Mouse (Mus musculus) stomach, postnatal 0 days (tissue): ENCODE measurements at regions not wholly inside any gene's neighbourhood (a gene's known extent, or its start where the extent isn't known, plus 50 kb on each side); places are given as distances from the start of the nearest gene placed in this dataset.

Experiments used
- ATAC-seq: fragments of 200-750 bp; cut with Nextera tagmentation; 2 replicates; pipeline ENCODE4 v1.8.0; 2017; ENCODE audit not compliant: low FRiP score, low TSS enrichment
- DNase-seq: peaks from one replicate; pipeline ENCODE4 v3.0.0-alpha.2; 2016; ENCODE audit warnings: low spot score
- H3K27ac ChIP-seq: fragments of 300-500 bp; sonication (generic); replicated peaks from 2 replicates; pipeline ENCODE4 v1.5.1; 2014; ENCODE audit warnings: mild to moderate bottlenecking, control low read depth
- H3K27me3 ChIP-seq: fragments of 300-500 bp; sonication (generic); 2 replicates; pipeline ENCODE4 v1.6.1; 2014; ENCODE audit warnings: low read length; ENCODE audit not compliant: control insufficient read depth, insufficient read depth
- H3K36me3 ChIP-seq: fragments of 300-500 bp; sonication (generic); 2 replicates; pipeline ENCODE4 v1.6.1; 2014; ENCODE audit warnings: low read length, mixed read lengths; ENCODE audit not compliant: control insufficient read depth, insufficient read depth
- H3K4me1 ChIP-seq: fragments of 300-500 bp; sonication (generic); replicated peaks from 2 replicates; pipeline ENCODE4 v1.6.1; 2014; ENCODE audit warnings: antibody characterized with exemption; ENCODE audit not compliant: control insufficient read depth, insufficient read depth
- H3K4me2 ChIP-seq: fragments of 300-500 bp; sonication (generic); replicated peaks from 2 replicates; pipeline ENCODE4 v1.6.1; 2014; ENCODE audit warnings: low read depth, mild to moderate bottlenecking, control low read depth, moderate library complexity
- H3K4me3 ChIP-seq: fragments of 300-500 bp; sonication (generic); 2 replicates; pipeline ENCODE4 v1.5.1; 2014; ENCODE audit warnings: low read depth, low read length, control low read depth
- H3K9ac ChIP-seq: fragments of 300-500 bp; sonication (generic); 2 replicates; pipeline ENCODE4 v1.6.1; 2014; ENCODE audit warnings: mild to moderate bottlenecking, low read length, control low read depth, mixed read lengths
- H3K9me3 ChIP-seq: fragments of 300-500 bp; sonication (generic); 2 replicates; pipeline ENCODE4 v1.6.1; 2016; ENCODE audit warnings: low read length; ENCODE audit not compliant: control insufficient read depth
- CTCF ChIP-seq: IDR thresholded peaks from 2 replicates; pipeline ENCODE4 v1.5.1; 2016; ENCODE audit warnings: antibody characterized with exemption, low read depth, mild to moderate bottlenecking, moderate library complexity
- EP300 ChIP-seq: optimal IDR thresholded peaks from 2 replicates; pipeline ENCODE3; 2016; ENCODE audit warnings: antibody characterized with exemption
- WGBS: fragments of 180-500 bp; shearing (Covaris S2); extraction: QIAGEN DNeasy Blood & Tissue Kit; methylation state at CpG from one replicate; pipeline ENCODE4 v1.1.7; 2014; 5-methylcytosine and 5-hydroxymethylcytosine counted together

- Histone ChIP-seq H3K36me3 (no peaks in the 10 kb centered on the region), H3K27ac (no peak overlapping the region), H3K4me2 (no peak overlapping the region), H3K9me3 (no peaks in the 10 kb centered on the region), H3K27me3 (no peaks in the 10 kb centered on the region), H3K9ac (no peak overlapping the region), H3K4me3 (no peak overlapping the region), H3K4me1 (no peaks in the 10 kb centered on the region)
- no peak for ATAC-seq
- WGBS = 58% methylated on average over 2 of the region's 2 CpGs
- DNase-seq = no peak
- TF ChIP-seq EP300 (no peak), CTCF (no peak)
Measured at GRCm38 (mm10) chr3:83453462-83453861, 312.7 kb upstream of the Sfrp2 start.

DNA sequence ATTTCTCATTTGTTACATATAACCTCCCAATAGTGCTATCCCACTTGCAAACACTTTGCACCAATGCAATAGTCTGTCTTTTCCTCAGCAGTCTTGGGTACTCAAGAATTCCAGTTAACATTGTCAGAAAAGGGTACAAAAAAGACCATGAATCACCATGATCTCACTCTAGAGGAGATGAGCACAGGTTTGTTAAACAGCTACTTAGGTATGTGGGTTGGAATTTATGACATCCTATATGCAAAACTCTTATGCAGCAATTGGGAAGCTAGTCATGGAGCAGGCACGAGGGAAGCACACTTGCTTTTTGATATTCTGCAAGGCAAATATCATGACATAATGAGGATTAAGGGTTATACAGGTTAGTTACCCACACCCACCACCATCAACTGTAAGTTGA is 307.7 kb upstream of the Sfrp2 start:
- Histone ChIP-seq H3K27me3 (no peaks in the 10 kb centered on the region), H3K4me1 (no peaks in the 10 kb centered on the region), H3K9ac (no peak overlapping the region), H3K36me3 (no peaks in the 10 kb centered on the region), H3K4me2 (no peak overlapping the region), H3K4me3 (no peak overlapping the region), H3K9me3 (no peaks in the 10 kb centered on the region), H3K27ac (no peak overlapping the region)
- no peak for DNase-seq
- no peak for ATAC-seq
- WGBS = 49% methylated on average over 1 of the region's 1 CpGs
- TF ChIP-seq EP300 = no peak

- DNase-seq (no peak), ATAC-seq (no peak)
- H3K4me3 ChIP-seq = no peak overlapping the region
- WGBS = 83% methylated on average over 3 of the region's 3 CpGs
- no peak for TF ChIP-seq CTCF
- TF ChIP-seq EP300 = no peak
- no peaks in the 10 kb centered on the region for H3K4me1 ChIP-seq
- no peaks in the 10 kb centered on the region for H3K9me3 ChIP-seq
- H3K4me2 ChIP-seq = no peak overlapping the region
- no peaks in the 10 kb centered on the region for H3K36me3 ChIP-seq
- no peaks in the 10 kb centered on the region for H3K27me3 ChIP-seq
- no peak overlapping the region for H3K27ac ChIP-seq
- no peak overlapping the region for H3K9ac ChIP-seq
Measured at GRCm38 (mm10) chr3:83479251-83479650, 286.9 kb upstream of the Sfrp2 start.

- Histone ChIP-seq H3K9me3 (no peaks in the 10 kb centered on the region), H3K4me3 (no peak overlapping the region), H3K4me2 (no peak overlapping the region), H3K36me3 (no peaks in the 10 kb centered on the region), H3K27ac (no peak overlapping the region), H3K27me3 (no peaks in the 10 kb centered on the region), H3K9ac (no peak overlapping the region), H3K4me1 (no peaks in the 10 kb centered on the region)
- DNase-seq (no peak), ATAC-seq (no peak)
- TF ChIP-seq CTCF = no peak
- no peak for TF ChIP-seq EP300
- 81% methylated on average over 1 of the region's 1 CpGs for WGBS
Measured at GRCm38 (mm10) chr3:83480176-83480575, 285.9 kb upstream of the Sfrp2 start.

- no peak for ATAC-seq
- no peak overlapping the region for H3K4me3 ChIP-seq
- no peaks in the 10 kb centered on the region for H3K4me1 ChIP-seq
- H3K9ac ChIP-seq = no peak overlapping the region
- no peaks in the 10 kb centered on the region for H3K36me3 ChIP-seq
- TF ChIP-seq EP300 = no peak
- no peak overlapping the region for H3K27ac ChIP-seq
- WGBS = 82% methylated on average over 7 of the region's 7 CpGs
- no peak for DNase-seq
- no peak overlapping the region for H3K4me2 ChIP-seq
- no peaks in the 10 kb centered on the region for H3K9me3 ChIP-seq
- no peaks in the 10 kb centered on the region for H3K27me3 ChIP-seq
Measured at GRCm38 (mm10) chr3:83486192-83486716, 279.9 kb upstream of the Sfrp2 start.

DNA sequence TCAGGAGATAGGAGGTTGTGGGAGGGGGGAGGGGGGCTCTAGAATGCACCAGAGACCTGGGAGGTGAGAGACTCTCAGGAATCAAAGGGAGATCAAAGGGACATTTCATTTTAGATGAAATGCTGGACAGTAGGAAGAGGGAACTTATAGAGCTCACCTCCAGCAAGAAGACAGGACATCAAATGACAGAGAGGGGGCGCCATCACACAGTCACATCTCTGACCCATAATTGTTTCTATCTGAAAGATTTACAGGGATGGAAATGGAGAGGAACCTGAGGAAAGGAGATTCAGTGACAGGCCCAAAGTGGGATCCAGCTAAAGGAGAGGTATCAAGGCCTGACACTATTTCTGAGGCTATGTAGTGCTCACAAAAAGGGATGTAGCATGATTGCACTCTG is 270.5 kb upstream of the Sfrp2 start:
- no peaks in the 10 kb centered on the region for H3K9me3 ChIP-seq
- ATAC-seq = no peak
- no peaks in the 10 kb centered on the region for H3K36me3 ChIP-seq
- no peaks in the 10 kb centered on the region for H3K4me1 ChIP-seq
- H3K9ac ChIP-seq = no peak overlapping the region
- H3K27ac ChIP-seq = no peak overlapping the region
- H3K4me3 ChIP-seq = no peak overlapping the region
- TF ChIP-seq EP300 = no peak
- peak; percentile 61 for TF ChIP-seq CTCF
- WGBS = 25% methylated on average over 1 of the region's 1 CpGs
- no peaks in the 10 kb centered on the region for H3K27me3 ChIP-seq
- no peak overlapping the region for H3K4me2 ChIP-seq
- DNase-seq = peak; percentile 18
